Mouse (Mus musculus) limb, embryonic 14.5 days (tissue): ENCODE measurements at regions not wholly inside any gene's neighbourhood (a gene's known extent, or its start where the extent isn't known, plus 50 kb on each side); places are given as distances from the start of the nearest gene placed in this dataset.

Experiments
- ATAC-seq: fragments of 200-750 bp; cut with Nextera tagmentation; 2 replicates; pipeline ENCODE4 v1.8.0; 2017; ENCODE audit warnings: low read depth, moderate number of reproducible peaks, moderate TSS enrichment; ENCODE audit not compliant: low FRiP score
- DNase-seq: peaks from one replicate; pipeline ENCODE4 v3.0.0-alpha.2; 2015; ENCODE audit warnings: low spot score
- H3K27ac ChIP-seq: fragments of 300-500 bp; sonication (generic); replicated peaks from 2 replicates; pipeline ENCODE4 v1.5.1; 2014; ENCODE audit warnings: low read depth, mild to moderate bottlenecking, low read length, moderate library complexity, mixed read lengths
- H3K27me3 ChIP-seq: fragments of 300-500 bp; sonication (generic); 2 replicates; pipeline ENCODE4 v1.6.1; 2014; ENCODE audit warnings: low read length, mixed read lengths; ENCODE audit not compliant: control insufficient read depth, insufficient read depth
- H3K36me3 ChIP-seq: fragments of 300-500 bp; sonication (generic); 2 replicates; pipeline ENCODE4 v1.6.1; 2014; ENCODE audit warnings: mild to moderate bottlenecking, low read length, moderate library complexity, mixed read lengths; ENCODE audit not compliant: control insufficient read depth, insufficient read depth
- H3K4me1 ChIP-seq: fragments of 300-500 bp; sonication (generic); 2 replicates; pipeline ENCODE4 v1.6.1; 2014; ENCODE audit warnings: antibody characterized with exemption, low read length, mixed read lengths; ENCODE audit not compliant: control insufficient read depth, insufficient read depth
- H3K4me2 ChIP-seq: fragments of 300-500 bp; sonication (generic); replicated peaks from 2 replicates; pipeline ENCODE4 v1.6.1; 2014; ENCODE audit warnings: low read depth, mild to moderate bottlenecking, low read length, moderate library complexity; ENCODE audit not compliant: severe bottlenecking
- H3K4me3 ChIP-seq: fragments of 300-500 bp; sonication (generic); replicated peaks from 2 replicates; pipeline ENCODE4 v1.5.1; 2014; ENCODE audit warnings: low read length
- H3K9ac ChIP-seq: fragments of 300-500 bp; sonication (generic); 2 replicates; pipeline ENCODE4 v1.6.1; 2014; ENCODE audit warnings: mild to moderate bottlenecking, low read depth, low read length, moderate library complexity; ENCODE audit not compliant: severe bottlenecking
- H3K9me3 ChIP-seq: fragments of 300-500 bp; sonication (generic); 2 replicates; pipeline ENCODE4 v1.6.1; 2016; ENCODE audit warnings: low read length; ENCODE audit not compliant: control insufficient read depth
- POLR2A ChIP-seq: fragments of 200-500 bp; IDR thresholded peaks from 2 replicates; pipeline ENCODE4 v1.8.0; 2012; ENCODE audit warnings: inconsistent platforms, mild to moderate bottlenecking, moderate library complexity, borderline replicate concordance; ENCODE audit not compliant: insufficient read depth, insufficient read length; ENCODE audit errors: extremely low read depth
- WGBS: fragments of 180-500 bp; shearing (Covaris S2); extraction: QIAGEN DNeasy Blood & Tissue Kit; methylation state at CpG from one replicate; pipeline ENCODE4 v1.1.7; 2014; 5-methylcytosine and 5-hydroxymethylcytosine counted together

- Histone ChIP-seq H3K36me3 (no peaks in the 10 kb centered on the region), H3K4me2 (no peak overlapping the region), H3K9me3 (no peaks in the 10 kb centered on the region), H3K9ac (no peak overlapping the region), H3K4me1 (peaks cover 22% of the 10 kb centered on the region), H3K27me3 (no peaks in the 10 kb centered on the region), H3K4me3 (no peak overlapping the region), H3K27ac (no peak overlapping the region)
- peak; percentile 88 for DNase-seq
- TF ChIP-seq POLR2A: no peak
- ATAC-seq: no peak
- 15% methylated on average over 13 of the region's 13 CpGs for WGBS
These were observed 79.7 kb upstream of the C1qtnf3 start for GRCm38 (mm10) chr15:10872322-10872967.

- DNase-seq: peak; percentile 23
- H3K27ac ChIP-seq: no peak overlapping the region
These were observed 75.8 kb upstream of the C1qtnf3 start for GRCm38 (mm10) chr15:10876328-10876727.

GRCm38 (mm10) chr15:10881726-10882125 lies 70.4 kb upstream of the C1qtnf3 start:
- Histone ChIP-seq H3K4me3 (no peak overlapping the region), H3K27me3 (no peaks in the 10 kb centered on the region), H3K9ac (no peak overlapping the region), H3K27ac (no peak overlapping the region), H3K4me2 (no peak overlapping the region), H3K9me3 (peaks cover 5% of the 10 kb centered on the region; the same call in 1 of the 2 replicates), H3K36me3 (no peaks in the 10 kb centered on the region), H3K4me1 (no peaks in the 10 kb centered on the region)
- DNase-seq: peak; percentile 69
- WGBS: 60% methylated on average over 1 of the region's 1 CpGs
- TF ChIP-seq POLR2A: no peak
- ATAC-seq: no peak

More at GRCm38 (mm10) chr15:10876328-10876727, 75.8 kb upstream of the C1qtnf3 start:
- Histone ChIP-seq H3K9ac (no peak overlapping the region), H3K27me3 (no peaks in the 10 kb centered on the region), H3K4me3 (no peak overlapping the region), H3K4me1 (peaks cover 7% of the 10 kb centered on the region), H3K36me3 (no peaks in the 10 kb centered on the region), H3K4me2 (no peak overlapping the region), H3K9me3 (no peaks in the 10 kb centered on the region)
- ATAC-seq: 0 out of 2 replicates have a peak, but pooled peaks have one; percentile 53
- WGBS: 32% methylated on average over 5 of the region's 5 CpGs
- TF ChIP-seq POLR2A: no peak

- no peak for TF ChIP-seq POLR2A
- 80% methylated on average over 6 of the region's 6 CpGs for WGBS
- Histone ChIP-seq H3K9ac (no peak overlapping the region), H3K27me3 (no peaks in the 10 kb centered on the region), H3K4me1 (peaks cover 15% of the 10 kb centered on the region), H3K27ac (no peak overlapping the region), H3K36me3 (no peaks in the 10 kb centered on the region), H3K9me3 (peaks cover 5% of the 10 kb centered on the region; the same call in 1 of the 2 replicates), H3K4me2 (no peak overlapping the region), H3K4me3 (no peak overlapping the region)
- DNase-seq (no peak), ATAC-seq (no peak)
These were observed 64.1 kb upstream of the C1qtnf3 start for GRCm38 (mm10) chr15:10887990-10888389.

- no peak overlapping the region for H3K9ac ChIP-seq
- H3K4me1 ChIP-seq: peaks cover 15% of the 10 kb centered on the region
- DNase-seq (peak; percentile 95), ATAC-seq (peak; percentile 88)
- 18% methylated on average over 8 of the region's 8 CpGs for WGBS
- H3K27ac ChIP-seq: peak overlapping the region; percentile 67
- no peaks in the 10 kb centered on the region for H3K27me3 ChIP-seq
- no peak for TF ChIP-seq POLR2A
- no peaks in the 10 kb centered on the region for H3K36me3 ChIP-seq
- no peak overlapping the region for H3K4me3 ChIP-seq
- H3K9me3 ChIP-seq: no peaks in the 10 kb centered on the region
- no peak overlapping the region for H3K4me2 ChIP-seq
These were observed 61.8 kb upstream of the C1qtnf3 start for GRCm38 (mm10) chr15:10890220-10890921.
